Mouse (Mus musculus) MEL (cell line): ENCODE measurements at regions not wholly inside any gene's neighbourhood (a gene's known extent, or its start where the extent isn't known, plus 50 kb on each side); places are given as distances from the start of the nearest gene placed in this dataset.

ENCODE experiments used
- DNase-seq: peaks from one replicate; pipeline ENCODE4 v3.0.0; 2011; ENCODE audit warnings: low read depth, low spot score
- H3K27ac ChIP-seq: 2 replicates; pipeline ENCODE4 v1.5.1; 2012; ENCODE audit warnings: low read depth, mild to moderate bottlenecking, control low read depth, low read length, moderate library complexity; ENCODE audit not compliant: control insufficient read depth
- H3K27me3 ChIP-seq, 2 experiments: fragments of 150-350 bp in 1 of 2; sonication (generic) in 1 of 2; 2 replicates each; pipeline ENCODE4 v1.6.1; 2012; ENCODE audit warnings: low read length in 2 of 2, mild to moderate bottlenecking in 2 of 2, improper control_type of control experiment in 1 of 2, moderate library complexity in 1 of 2; ENCODE audit not compliant: insufficient read depth in 2 of 2, control insufficient read depth in 1 of 2
- H3K36me3 ChIP-seq, 2 experiments: 2 replicates each; pipeline ENCODE4 v1.6.1; 2012 to 2014; ENCODE audit warnings: low read length in 2 of 2, improper control_type of control experiment in 1 of 2, inconsistent platforms in 1 of 2, mild to moderate bottlenecking in 1 of 2; ENCODE audit not compliant: insufficient read depth in 2 of 2, control insufficient read depth in 1 of 2
- H3K4me1 ChIP-seq, 2 experiments: fragments of 150-350 bp in 1 of 2; sonication (generic) in 1 of 2; 2 replicates each; pipeline ENCODE4 v1.6.1; 2012; ENCODE audit warnings: low read length in 2 of 2, improper control_type of control experiment in 1 of 2, mild to moderate bottlenecking in 1 of 2; ENCODE audit not compliant: insufficient read depth in 2 of 2, control insufficient read depth in 1 of 2
- H3K4me3 ChIP-seq, 2 experiments: fragments of 150-350 bp in 1 of 2; sonication (generic) in 1 of 2; 2 replicates each; pipeline ENCODE4 v1.5.1; 2012; ENCODE audit warnings: low read depth in 2 of 2, low read length in 2 of 2, mild to moderate bottlenecking in 2 of 2, moderate library complexity in 2 of 2, control low read depth in 1 of 2, improper control_type of control experiment in 1 of 2; ENCODE audit not compliant: control insufficient read depth in 1 of 2, insufficient read depth in 1 of 2
- H3K79me2 ChIP-seq: 2 replicates; pipeline ENCODE4 v1.6.1; 2012; ENCODE audit warnings: mild to moderate bottlenecking, low read length, moderate library complexity; ENCODE audit not compliant: control insufficient read depth, poor library complexity, insufficient read depth
- H3K9ac ChIP-seq: 2 replicates; pipeline ENCODE4 v1.6.1; 2012; ENCODE audit warnings: low read depth, mild to moderate bottlenecking, control low read depth, low read length, moderate library complexity; ENCODE audit not compliant: control insufficient read depth, poor library complexity, severe bottlenecking
- H3K9me3 ChIP-seq: fragments of 150-350 bp; sonication (generic); replicated peaks from 2 replicates; pipeline ENCODE4 v1.6.1; 2012; ENCODE audit warnings: mild to moderate bottlenecking, low read length, improper control_type of control experiment, moderate library complexity; ENCODE audit not compliant: insufficient read depth
- BHLHE40 ChIP-seq: IDR thresholded peaks from 2 replicates; pipeline ENCODE4 v1.6.1; 2012; ENCODE audit warnings: low read depth, mild to moderate bottlenecking, inconsistent platforms, low read length, improper control_type of control experiment, borderline replicate concordance
- CHD1 ChIP-seq: IDR thresholded peaks from 2 replicates; pipeline ENCODE4 v1.6.1; 2012; ENCODE audit warnings: low read depth, mild to moderate bottlenecking, inconsistent platforms, low read length, improper control_type of control experiment
- CHD2 ChIP-seq: IDR thresholded peaks from 2 replicates; pipeline ENCODE4 v1.6.1; 2011; ENCODE audit warnings: low read length, improper control_type of control experiment
- E2F4 ChIP-seq: IDR thresholded peaks from 2 replicates; pipeline ENCODE4 v1.6.1; 2011; ENCODE audit warnings: low read depth, low read length, improper control_type of control experiment, borderline replicate concordance
- ELF1 ChIP-seq: IDR thresholded peaks from 2 replicates; pipeline ENCODE4 v1.6.1; 2014; ENCODE audit warnings: low read depth, mild to moderate bottlenecking, inconsistent platforms, low read length, improper control_type of control experiment, moderate library complexity
- GATA1 ChIP-seq: IDR thresholded peaks from 2 replicates; pipeline ENCODE4 v1.6.1; 2011; ENCODE audit warnings: low read depth, low read length, improper control_type of control experiment
- KAT2A ChIP-seq: conservative IDR thresholded peaks from 2 replicates; pipeline ENCODE4 v1.6.1; 2012; ENCODE audit warnings: low read depth, low read length, improper control_type of control experiment, inconsistent platforms
- MAFK ChIP-seq: IDR thresholded peaks from 2 replicates; pipeline ENCODE4 v1.6.1; 2011; ENCODE audit warnings: low read depth, mild to moderate bottlenecking, low read length, improper control_type of control experiment, borderline replicate concordance
- MEF2A ChIP-seq: IDR thresholded peaks from 2 replicates; pipeline ENCODE4 v1.6.1; 2014; ENCODE audit warnings: low read depth, mild to moderate bottlenecking, inconsistent platforms, low read length, improper control_type of control experiment; ENCODE audit not compliant: poor library complexity, insufficient replicate concordance, severe bottlenecking; ENCODE audit errors: extremely low read depth
- MXI1 ChIP-seq: IDR thresholded peaks from 2 replicates; pipeline ENCODE4 v1.6.1; 2011; ENCODE audit warnings: mild to moderate bottlenecking, low read depth, low read length, improper control_type of control experiment
- MYB ChIP-seq: IDR thresholded peaks from 2 replicates; pipeline ENCODE4 v1.6.1; 2011; ENCODE audit warnings: mild to moderate bottlenecking, low read depth, low read length, improper control_type of control experiment
- POLR2A ChIP-seq, 2 experiments: IDR thresholded peaks; 2 replicates each; pipeline ENCODE4 v1.6.1; 2011 to 2012; ENCODE audit warnings: low read length in 2 of 2, mild to moderate bottlenecking in 2 of 2, control low read depth in 1 of 2, improper control_type of control experiment in 1 of 2, low read depth in 1 of 2, moderate library complexity in 1 of 2; ENCODE audit not compliant: control insufficient read depth in 1 of 2, insufficient read depth in 1 of 2, poor library complexity in 1 of 2
- RAD21 ChIP-seq: IDR thresholded peaks from 2 replicates; pipeline ENCODE4 v1.6.1; 2011; ENCODE audit warnings: mild to moderate bottlenecking, low read depth, low read length, improper control_type of control experiment
- SIN3A ChIP-seq: IDR thresholded peaks from 2 replicates; pipeline ENCODE4 v1.6.1; 2012; ENCODE audit warnings: low read length, improper control_type of control experiment, inconsistent platforms
- TAL1 ChIP-seq: IDR thresholded peaks from 2 replicates; pipeline ENCODE4 v1.6.1; 2012; ENCODE audit warnings: mild to moderate bottlenecking, inconsistent platforms, low read length, moderate library complexity, mixed read lengths
- TBP ChIP-seq: IDR thresholded peaks from 2 replicates; pipeline ENCODE4 v1.8.0; 2011; ENCODE audit warnings: low read depth, low read length, improper control_type of control experiment
- TCF12 ChIP-seq: IDR thresholded peaks from 2 replicates; pipeline ENCODE4 v1.6.1; 2014; ENCODE audit warnings: low read depth, mild to moderate bottlenecking, inconsistent platforms, low read length, improper control_type of control experiment, moderate library complexity
- UBTF ChIP-seq: IDR thresholded peaks from 2 replicates; pipeline ENCODE4 v1.6.1; 2012; ENCODE audit warnings: low read depth, mild to moderate bottlenecking, inconsistent platforms, low read length, improper control_type of control experiment, moderate library complexity, borderline replicate concordance; ENCODE audit not compliant: insufficient read depth
- USF1 ChIP-seq: IDR thresholded peaks from 2 replicates; pipeline ENCODE4 v1.6.1; 2014; ENCODE audit warnings: low read depth, mild to moderate bottlenecking, inconsistent platforms, low read length, improper control_type of control experiment, moderate library complexity
- USF2 ChIP-seq, 2 experiments: IDR thresholded peaks; 2 replicates each; pipeline ENCODE4 v1.6.1; 2011 to 2012; ENCODE audit warnings: improper control_type of control experiment in 2 of 2, low read length in 2 of 2, borderline replicate concordance in 1 of 2, inconsistent platforms in 1 of 2, low read depth in 1 of 2, mild to moderate bottlenecking in 1 of 2; ENCODE audit not compliant: insufficient read depth in 1 of 2
- ZC3H11A ChIP-seq: IDR thresholded peaks from 2 replicates; pipeline ENCODE4 v1.6.1; 2012; ENCODE audit warnings: low read depth, mild to moderate bottlenecking, inconsistent platforms, low read length, improper control_type of control experiment
- ZKSCAN1 ChIP-seq: IDR thresholded peaks from 2 replicates; pipeline ENCODE4 v1.6.1; 2012; ENCODE audit warnings: low read depth, mild to moderate bottlenecking, inconsistent platforms, low read length, improper control_type of control experiment, moderate library complexity
- ZNF384 ChIP-seq: IDR thresholded peaks from 2 replicates; pipeline ENCODE4 v1.6.1; 2012; ENCODE audit warnings: low read depth, mild to moderate bottlenecking, inconsistent platforms, low read length, improper control_type of control experiment

DNA sequence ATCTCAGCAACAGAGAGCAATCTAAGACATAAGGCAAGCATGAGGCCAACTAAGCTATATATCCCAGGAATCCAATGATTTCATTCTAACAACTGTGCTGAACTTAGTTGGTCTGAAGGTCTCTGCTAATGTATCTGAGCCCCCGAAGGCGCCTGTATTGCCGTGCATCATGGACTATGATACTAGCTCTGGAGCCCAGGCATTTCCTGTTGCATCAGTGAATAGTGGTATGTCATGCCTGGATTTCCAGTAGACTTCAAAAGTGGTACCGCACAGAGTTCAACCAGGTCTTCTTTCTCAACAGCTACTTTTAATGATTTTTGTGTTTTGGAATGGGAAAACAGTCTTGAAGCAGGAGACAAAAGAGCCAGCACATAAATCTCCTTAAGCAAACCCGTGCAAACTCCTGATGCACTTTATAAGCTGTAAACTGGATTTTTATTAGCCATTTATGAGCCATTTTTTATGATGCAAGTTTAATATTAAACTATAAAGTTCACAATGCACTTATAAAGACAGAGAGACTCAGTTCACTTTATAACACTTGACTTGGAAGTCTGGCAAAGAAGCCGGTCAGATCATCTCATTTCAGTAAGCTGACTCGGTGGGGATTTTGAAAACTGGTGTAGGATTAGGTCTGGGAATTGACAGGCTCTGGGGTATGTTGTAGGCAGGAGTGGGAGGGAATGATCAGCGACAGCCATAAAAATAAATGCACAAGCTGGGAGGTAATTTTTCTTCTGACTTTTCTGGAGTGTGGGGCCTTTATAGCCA lies 646.8 kb upstream of the Auts2 start:
- Histone ChIP-seq H3K27ac (no peak overlapping the region), H3K4me3 (no peak overlapping the region), H3K36me3 (no peaks in the 10 kb centered on the region), H3K27me3 (no peaks in the 10 kb centered on the region), H3K4me1 (no peaks in the 10 kb centered on the region), H3K79me2 (no peaks in the 10 kb centered on the region), H3K9ac (no peak overlapping the region), H3K9me3 (no peaks in the 10 kb centered on the region)
- TF ChIP-seq RAD21: no peak
- TF ChIP-seq ZC3H11A: no peak
- TF ChIP-seq MYB: no peak
- no peak for TF ChIP-seq ZKSCAN1
- TF ChIP-seq CHD1: no peak
- TF ChIP-seq ZNF384: no peak
- no peak for TF ChIP-seq POLR2A (IDR thresholded peaks at IDR 0.05; ENCODE audit: control insufficient read depth in 1 of 2, insufficient read depth in 1 of 2, low read depth in 1 of 2, low read length in 2 of 2, poor library complexity in 1 of 2)
- TF ChIP-seq KAT2A: no peak
- no peak for TF ChIP-seq SIN3A
- TF ChIP-seq MEF2A: no peak
- TF ChIP-seq UBTF: no peak
- no peak for TF ChIP-seq E2F4
- TF ChIP-seq USF1: no peak
- no peak for TF ChIP-seq TBP
- TF ChIP-seq TCF12: no peak
- TF ChIP-seq TAL1: no peak
- TF ChIP-seq BHLHE40: no peak
- no peak for TF ChIP-seq MAFK
- TF ChIP-seq ELF1: no peak
- TF ChIP-seq CHD2: no peak
- no peak for DNase-seq

DNA sequence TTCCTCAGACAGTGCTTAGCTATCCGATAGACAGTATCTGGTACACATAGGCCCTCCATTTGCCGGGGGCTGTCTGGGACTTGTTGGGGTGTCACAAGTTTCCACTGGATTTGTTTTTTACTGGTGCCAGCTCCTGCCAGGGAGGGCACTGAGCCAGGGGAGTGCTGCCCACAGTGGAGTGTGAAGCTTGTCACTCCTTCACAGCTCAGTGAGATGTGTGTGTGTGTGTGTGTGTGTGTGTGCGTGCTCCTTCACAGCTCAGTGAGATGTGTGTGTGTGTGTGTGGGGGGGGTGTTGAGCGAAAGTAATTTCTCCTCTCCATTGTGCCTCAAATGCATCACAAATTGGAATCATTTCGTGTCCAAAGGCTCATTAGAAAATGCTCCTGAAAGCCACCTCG lies 632.5 kb upstream of the Auts2 start:
- H3K27me3 ChIP-seq: no peaks in the 10 kb centered on the region
- H3K9ac ChIP-seq: no peak overlapping the region
- H3K4me1 ChIP-seq: no peaks in the 10 kb centered on the region
- H3K9me3 ChIP-seq: no peaks in the 10 kb centered on the region
- no peaks in the 10 kb centered on the region for H3K36me3 ChIP-seq
- TF ChIP-seq GATA1 (no peak), TAL1 (no peak), USF2 (IDR thresholded peaks at IDR 0.05; ENCODE audit: borderline replicate concordance in 1 of 2, insufficient read depth in 1 of 2, low read depth in 1 of 2, low read length in 2 of 2) (no peak), USF1 (no peak), CHD1 (no peak), MXI1 (no peak), TCF12 (no peak)
- no peaks in the 10 kb centered on the region for H3K79me2 ChIP-seq
- H3K27ac ChIP-seq: no peak overlapping the region
- no peak for DNase-seq
- no peak overlapping the region for H3K4me3 ChIP-seq
